Mouse (Mus musculus): ENCODE results near the gene Galk2.
A peak's percentile ranks its signal among the peaks of the same experiment; 100 is the strongest.

The Galk2 gene

DNA sequence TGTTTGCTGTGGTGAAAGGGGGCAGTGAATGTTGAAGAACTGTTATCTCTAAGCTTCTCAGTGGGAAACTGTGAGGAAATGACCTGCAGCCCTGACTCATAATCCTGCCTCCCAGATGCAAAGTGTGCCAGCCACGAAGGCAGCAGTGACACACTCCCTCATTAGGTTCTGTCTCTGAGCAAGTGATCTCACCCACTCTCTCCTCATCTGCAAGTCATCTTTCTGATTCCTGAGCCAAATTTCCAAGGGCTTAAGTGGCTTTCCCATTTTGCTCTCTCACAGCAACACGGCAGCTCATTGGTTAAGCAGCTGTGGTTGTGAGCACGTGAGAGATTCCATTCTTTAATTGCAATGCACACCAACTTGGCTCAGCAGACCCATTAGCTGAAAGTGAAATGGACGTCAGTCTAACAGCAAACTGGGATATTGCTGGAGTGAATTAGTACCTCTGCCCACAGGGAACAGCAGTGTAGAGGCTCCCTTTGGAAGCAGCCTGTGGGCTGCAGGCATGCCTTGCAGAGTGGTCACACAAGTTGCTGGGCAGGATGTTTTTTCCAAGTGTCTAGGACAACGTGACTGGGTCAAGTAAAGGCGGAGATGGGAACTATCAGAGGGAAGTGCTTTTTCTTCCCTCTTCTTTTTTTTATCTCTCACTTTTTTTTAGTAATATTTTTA is 82.3 kb downstream of the Galk2 start:
- no peak for DNase-seq (ENCODE audit: low read depth, low spot score)

GRCm38 (mm10) chr2:125943301-125943700 is 84.4 kb downstream of the Galk2 start:
- DNase-seq (ENCODE audit: low read depth, low spot score): no peak

DNA sequence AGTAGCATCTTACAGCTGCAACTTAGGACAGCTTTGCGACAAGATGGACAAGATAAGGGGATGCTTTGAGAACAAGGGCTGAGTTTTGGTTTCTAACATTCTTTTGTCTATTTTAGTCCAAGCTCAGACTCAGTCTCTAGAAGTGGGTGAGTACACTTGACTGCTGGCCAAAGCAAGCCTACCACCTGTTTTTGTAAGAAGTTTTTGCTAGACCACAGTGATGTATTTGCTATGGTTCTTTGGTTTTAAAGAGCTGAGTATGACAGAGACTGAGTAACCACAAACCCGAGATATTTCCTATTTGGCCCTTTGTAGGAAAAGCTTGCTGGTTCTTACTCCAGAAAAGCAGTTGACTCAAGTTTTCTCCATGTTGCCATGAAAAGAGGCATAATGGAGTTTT is 89.3 kb downstream of the Galk2 start:
- DNase-seq (ENCODE audit: low read depth, low spot score): no peak

GRCm38 (mm10) chr2:125968811-125969210 is 109.9 kb downstream of the Galk2 start:
- DNase-seq (ENCODE audit: low read depth, low spot score): no peak

DNA sequence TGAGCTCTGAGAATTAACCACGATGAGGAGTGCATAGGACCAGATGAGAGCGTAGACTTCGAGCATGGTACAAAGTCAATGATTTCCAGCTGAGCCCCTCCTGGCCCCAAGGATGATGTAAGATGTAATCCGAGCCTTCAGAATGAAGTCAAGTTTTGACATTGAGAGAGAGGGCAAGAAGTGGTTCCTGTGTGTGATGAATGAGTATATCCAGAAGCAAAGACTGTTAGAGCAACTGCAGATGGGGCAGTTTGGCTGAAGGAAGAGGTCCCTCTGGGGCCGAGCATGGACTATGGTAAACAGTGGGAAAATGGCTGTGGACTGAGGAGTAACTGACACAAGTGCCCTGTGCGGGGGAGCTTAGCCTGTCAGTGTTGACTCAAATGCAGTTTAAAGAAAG is 114.3 kb downstream of the Galk2 start:
- DNase-seq (ENCODE audit: low read depth, low spot score): no peak

DNA sequence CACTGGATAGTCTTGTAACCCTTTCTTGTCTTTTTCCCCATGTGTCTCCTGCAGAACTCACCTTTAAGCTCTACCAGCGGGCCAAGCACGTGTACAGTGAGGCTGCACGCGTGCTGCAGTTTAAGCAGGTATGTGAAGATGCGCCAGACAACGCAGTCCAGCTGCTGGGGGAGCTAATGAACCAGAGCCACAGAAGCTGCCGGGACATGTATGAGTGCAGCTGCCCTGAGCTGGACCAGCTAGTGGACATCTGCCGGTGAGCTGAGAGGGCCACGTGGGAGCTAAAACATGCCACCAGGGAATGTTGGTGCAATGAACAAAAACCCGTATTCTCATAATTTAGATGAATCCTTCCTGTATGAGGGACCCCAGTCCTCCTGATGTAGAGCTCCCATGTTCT is 116.3 kb downstream of the Galk2 start:
- no peak for DNase-seq (ENCODE audit: low read depth, low spot score)

- no peak for DNase-seq (ENCODE audit: low read depth, low spot score)
Observed at GRCm38 (mm10) chr2:125975808-125976345, 117.0 kb downstream of the Galk2 start.

DNA sequence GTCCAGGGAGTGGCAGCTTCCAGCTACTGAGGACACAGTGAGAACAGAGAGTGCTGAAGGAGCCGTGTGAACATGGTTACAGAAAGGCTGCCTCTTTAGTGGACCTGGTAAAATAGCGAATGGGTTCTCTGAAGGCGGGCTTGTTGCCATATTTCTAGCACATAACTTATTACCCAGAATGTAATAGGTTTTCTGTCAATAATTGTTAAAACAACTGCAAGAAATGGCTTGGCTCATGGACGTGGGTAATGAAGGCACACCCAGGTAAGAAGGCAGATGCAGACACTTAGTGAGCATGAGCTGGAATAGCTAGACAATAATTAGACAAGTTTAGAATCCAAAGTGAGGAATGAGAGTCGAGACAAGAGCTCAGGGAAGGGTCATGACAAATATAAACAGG is 143.4 kb downstream of the Galk2 start:
- DNase-seq (ENCODE audit: low read depth, low spot score): no peak

DNA sequence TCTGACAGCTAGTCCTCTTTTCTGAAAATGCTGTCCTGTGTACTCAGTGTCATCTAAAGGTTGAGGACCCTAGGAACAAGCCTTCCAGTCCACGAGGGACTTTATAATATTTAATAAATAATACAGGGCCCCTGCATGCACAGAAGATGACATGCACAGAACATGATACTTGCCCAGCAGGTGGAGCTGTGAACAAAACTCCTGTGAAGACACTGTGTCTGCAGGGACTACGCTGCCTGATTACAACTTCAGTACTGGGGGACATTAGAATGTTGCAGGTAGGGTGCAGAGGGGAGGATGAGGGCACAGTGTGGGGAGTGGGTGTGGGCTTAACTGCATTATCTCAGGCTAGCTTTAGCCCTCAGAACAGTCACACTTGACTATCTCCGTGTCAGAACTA is 147.2 kb downstream of the Galk2 start:
- DNase-seq (ENCODE audit: low read depth, low spot score): peak; percentile 10

DNA sequence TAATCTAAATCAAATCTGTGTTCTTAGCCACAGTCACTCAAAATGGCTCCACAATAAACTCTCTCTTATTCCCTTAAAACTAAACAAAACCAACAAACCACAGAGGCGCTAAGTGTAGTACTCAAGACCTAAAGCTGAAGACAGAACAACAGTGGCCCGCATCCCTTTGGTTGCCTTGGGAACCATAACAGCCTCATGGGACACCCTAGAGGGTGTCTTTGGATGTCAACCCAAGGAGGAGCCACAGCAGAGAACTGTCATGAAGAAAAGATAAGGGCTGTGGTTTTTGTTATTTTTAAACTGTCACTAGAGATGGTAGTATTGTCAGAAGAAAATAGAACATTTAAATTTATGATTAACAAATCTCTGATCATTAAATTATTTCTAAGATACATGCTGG is 147.8 kb downstream of the Galk2 start:
- no peak for DNase-seq (ENCODE audit: low read depth, low spot score)

GRCm38 (mm10) chr2:126014989-126015710 is 156.2 kb downstream of the Galk2 start:
- no peak for DNase-seq (ENCODE audit: low read depth, low spot score)

- DNase-seq (ENCODE audit: low read depth, low spot score): no peak
Observed at GRCm38 (mm10) chr2:126015763-126016473, 157.0 kb downstream of the Galk2 start.

- no peak for DNase-seq (ENCODE audit: low read depth, low spot score)
Observed at GRCm38 (mm10) chr2:126031186-126031900, 172.4 kb downstream of the Galk2 start.

- DNase-seq (ENCODE audit: low read depth, low spot score): no peak
Observed at GRCm38 (mm10) chr2:126033114-126033972, 174.4 kb downstream of the Galk2 start.
